Mouse (Mus musculus): ENCODE measurements around the gene Rab11fip4. TPM values are rescaled to one million over a fixed set of nuclear protein-coding genes. Genes with fewer than 3 reads are reported as not detected.
A peak's percentile ranks its signal among the peaks of the same experiment; 100 is the strongest.

The Rab11fip4 gene
- polyA plus RNA-seq (2011; ENCODE audit: insufficient read depth, insufficient read length, low replicate concordance, missing spikeins): 1.3 and 4.7 TPM in 2 replicates

- 4% methylated on average over 92 of the region's 98 CpGs for WGBS
- no peak for TF ChIP-seq POLR2A (IDR thresholded peaks at IDR 0.05; ENCODE audit: borderline replicate concordance, control insufficient read depth, low read depth, low read length)
- TF ChIP-seq CTCF (IDR thresholded peaks at IDR 0.05; ENCODE audit: control insufficient read depth, insufficient read depth, low read length): no peak
- Histone ChIP-seq H3K4me3 (replicated peaks; ENCODE audit: control insufficient read depth, low read depth, low read length) (peak within 1 kb of the TSS; percentile 21), H3K27ac (ENCODE audit: control insufficient read depth, insufficient read depth, low read depth, low read length, poor library complexity) (no peak within 1 kb of the TSS; the same call in 1 of the 2 replicates), H3K4me1 (ENCODE audit: control insufficient read depth, insufficient read depth, low read length) (no peaks in the 10 kb centered on the region)
These were observed at the start of gene Rab11fip4 for GRCm38 (mm10) chr11:79590664-79591590. Rab11fip4 (plus strand) TSS chr11:79591212.

GRCm38 (mm10) chr11:79552622-79553021, 38.4 kb upstream of the Rab11fip4 start:
- Histone ChIP-seq H3K4me3 (replicated peaks; ENCODE audit: control insufficient read depth, low read depth, low read length) (no peak overlapping the region), H3K27ac (ENCODE audit: control insufficient read depth, insufficient read depth, low read depth, low read length, poor library complexity) (no peak overlapping the region), H3K4me1 (ENCODE audit: control insufficient read depth, insufficient read depth, low read length) (no peaks in the 10 kb centered on the region; the same call in 1 of the 2 replicates)
- TF ChIP-seq CTCF (IDR thresholded peaks at IDR 0.05; ENCODE audit: control insufficient read depth, insufficient read depth, low read length) (no peak), POLR2A (IDR thresholded peaks at IDR 0.05; ENCODE audit: borderline replicate concordance, control insufficient read depth, low read depth, low read length) (no peak)
- 56% methylated on average over 1 of the region's 1 CpGs for WGBS

GRCm38 (mm10) chr11:79560536-79560935, 30.5 kb upstream of the Rab11fip4 start:
- no peak overlapping the region for H3K27ac ChIP-seq (ENCODE audit: control insufficient read depth, insufficient read depth, low read depth, low read length, poor library complexity)
- TF ChIP-seq POLR2A (IDR thresholded peaks at IDR 0.05; ENCODE audit: borderline replicate concordance, control insufficient read depth, low read depth, low read length) (no peak), CTCF (IDR thresholded peaks at IDR 0.05; ENCODE audit: control insufficient read depth, insufficient read depth, low read length) (no peak)
- no peak overlapping the region for H3K4me3 ChIP-seq (replicated peaks; ENCODE audit: control insufficient read depth, low read depth, low read length)
- 80% methylated on average over 4 of the region's 4 CpGs for WGBS
- no peaks in the 10 kb centered on the region for H3K4me1 ChIP-seq (ENCODE audit: control insufficient read depth, insufficient read depth, low read length)

- Histone ChIP-seq H3K27ac (ENCODE audit: control insufficient read depth, insufficient read depth, low read depth, low read length, poor library complexity) (no peak overlapping the region), H3K4me1 (ENCODE audit: control insufficient read depth, insufficient read depth, low read length) (no peaks in the 10 kb centered on the region), H3K4me3 (replicated peaks; ENCODE audit: control insufficient read depth, low read depth, low read length) (no peak overlapping the region)
- no peak for TF ChIP-seq CTCF (IDR thresholded peaks at IDR 0.05; ENCODE audit: control insufficient read depth, insufficient read depth, low read length)
- WGBS: 89% methylated on average over 7 of the region's 7 CpGs
These were observed 27.5 kb upstream of the Rab11fip4 start for GRCm38 (mm10) chr11:79563493-79563892.

GRCm38 (mm10) chr11:79566947-79567346, 24.1 kb upstream of the Rab11fip4 start:
- no peak for TF ChIP-seq POLR2A (IDR thresholded peaks at IDR 0.05; ENCODE audit: borderline replicate concordance, control insufficient read depth, low read depth, low read length)
- TF ChIP-seq CTCF (IDR thresholded peaks at IDR 0.05; ENCODE audit: control insufficient read depth, insufficient read depth, low read length): no peak
- no peaks in the 10 kb centered on the region for H3K4me1 ChIP-seq (ENCODE audit: control insufficient read depth, insufficient read depth, low read length)
- H3K4me3 ChIP-seq (replicated peaks; ENCODE audit: control insufficient read depth, low read depth, low read length): no peak overlapping the region
- 69% methylated on average over 1 of the region's 1 CpGs for WGBS
- H3K27ac ChIP-seq (ENCODE audit: control insufficient read depth, insufficient read depth, low read depth, low read length, poor library complexity): no peak overlapping the region

- TF ChIP-seq POLR2A (IDR thresholded peaks at IDR 0.05; ENCODE audit: borderline replicate concordance, control insufficient read depth, low read depth, low read length) (no peak), CTCF (IDR thresholded peaks at IDR 0.05; ENCODE audit: control insufficient read depth, insufficient read depth, low read length) (no peak)
- WGBS: 89% methylated on average over 11 of the region's 11 CpGs
- H3K4me3 ChIP-seq (replicated peaks; ENCODE audit: control insufficient read depth, low read depth, low read length): no peak overlapping the region
- H3K27ac ChIP-seq (ENCODE audit: control insufficient read depth, insufficient read depth, low read depth, low read length, poor library complexity): no peak overlapping the region
- H3K4me1 ChIP-seq (ENCODE audit: control insufficient read depth, insufficient read depth, low read length): no peaks in the 10 kb centered on the region
These were observed 22.7 kb upstream of the Rab11fip4 start for GRCm38 (mm10) chr11:79568197-79568911.

- Histone ChIP-seq H3K27ac (ENCODE audit: control insufficient read depth, insufficient read depth, low read depth, low read length, poor library complexity) (no peak overlapping the region), H3K4me3 (replicated peaks; ENCODE audit: control insufficient read depth, low read depth, low read length) (no peak overlapping the region), H3K4me1 (ENCODE audit: control insufficient read depth, insufficient read depth, low read length) (no peaks in the 10 kb centered on the region; the same call in 1 of the 2 replicates)
- TF ChIP-seq CTCF (IDR thresholded peaks at IDR 0.05; ENCODE audit: control insufficient read depth, insufficient read depth, low read length): no peak
- TF ChIP-seq POLR2A (IDR thresholded peaks at IDR 0.05; ENCODE audit: borderline replicate concordance, control insufficient read depth, low read depth, low read length): no peak
- whole genome bisulfite sequencing: 51% methylated on average over 2 of the region's 2 CpGs
These were observed 20.7 kb upstream of the Rab11fip4 start for GRCm38 (mm10) chr11:79570319-79570718.

GRCm38 (mm10) chr11:79573836-79574235, 17.2 kb upstream of the Rab11fip4 start:
- TF ChIP-seq CTCF (IDR thresholded peaks at IDR 0.05; ENCODE audit: control insufficient read depth, insufficient read depth, low read length) (no peak), POLR2A (IDR thresholded peaks at IDR 0.05; ENCODE audit: borderline replicate concordance, control insufficient read depth, low read depth, low read length) (no peak)
- Histone ChIP-seq H3K27ac (ENCODE audit: control insufficient read depth, insufficient read depth, low read depth, low read length, poor library complexity) (no peak overlapping the region), H3K4me3 (replicated peaks; ENCODE audit: control insufficient read depth, low read depth, low read length) (no peak overlapping the region), H3K4me1 (ENCODE audit: control insufficient read depth, insufficient read depth, low read length) (no peaks in the 10 kb centered on the region; the same call in 1 of the 2 replicates)
- 36% methylated on average over 3 of the region's 3 CpGs for WGBS
